Mouse (Mus musculus): ENCODE measurements around the gene Rab11fip4.
A peak's percentile ranks its signal among the peaks of the same experiment; 100 is the strongest.

Gene Rab11fip4

DNA sequence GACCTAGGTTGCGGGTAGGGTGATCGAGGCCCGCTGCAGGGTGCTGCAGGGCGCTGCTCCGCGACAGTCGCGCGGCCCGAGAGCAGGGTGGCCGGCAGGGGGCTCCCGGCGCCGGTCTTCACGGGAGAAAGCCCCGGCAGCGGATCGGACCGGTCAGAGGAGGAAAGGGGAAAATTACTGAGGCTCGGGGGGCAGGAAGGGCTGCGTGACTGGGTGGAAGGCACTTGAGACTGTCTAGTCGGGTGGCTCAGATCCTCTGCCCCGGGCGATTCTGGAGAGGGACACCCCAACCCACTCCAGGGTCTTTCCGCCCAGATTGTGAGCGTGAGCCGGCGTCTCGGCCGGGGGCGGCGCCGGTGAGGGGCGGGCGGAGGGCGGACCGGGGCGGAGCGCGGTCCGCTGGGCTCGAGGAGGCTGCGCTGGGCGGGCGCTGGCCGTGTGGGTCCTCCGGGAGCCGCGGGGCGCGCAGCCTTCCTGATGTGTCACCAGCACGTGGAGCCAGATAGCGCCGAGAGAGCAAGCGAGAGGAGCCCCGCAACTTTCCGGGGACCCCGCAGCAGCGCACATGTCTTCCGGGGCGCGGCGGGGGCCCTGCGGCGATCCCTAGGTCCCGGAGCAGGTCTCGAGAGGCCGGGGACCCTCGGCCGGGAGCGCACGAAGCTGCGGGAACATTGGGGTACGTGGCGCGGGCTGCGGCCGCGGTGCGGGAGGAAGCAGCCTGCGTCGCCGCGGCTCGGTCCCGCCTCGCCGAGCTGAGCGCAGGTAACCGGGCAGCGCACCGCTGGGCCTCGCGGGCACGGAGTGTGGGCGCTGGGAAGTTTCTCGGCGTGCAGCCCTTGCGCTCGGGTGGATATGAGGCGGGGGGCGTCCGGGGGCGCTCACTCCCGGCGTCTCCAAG lies 120.1 kb downstream of the Rab11fip4 start:
- DNase-seq (ENCODE audit: low spot score in 2 of 2): peak; percentile 72 to 86

DNA sequence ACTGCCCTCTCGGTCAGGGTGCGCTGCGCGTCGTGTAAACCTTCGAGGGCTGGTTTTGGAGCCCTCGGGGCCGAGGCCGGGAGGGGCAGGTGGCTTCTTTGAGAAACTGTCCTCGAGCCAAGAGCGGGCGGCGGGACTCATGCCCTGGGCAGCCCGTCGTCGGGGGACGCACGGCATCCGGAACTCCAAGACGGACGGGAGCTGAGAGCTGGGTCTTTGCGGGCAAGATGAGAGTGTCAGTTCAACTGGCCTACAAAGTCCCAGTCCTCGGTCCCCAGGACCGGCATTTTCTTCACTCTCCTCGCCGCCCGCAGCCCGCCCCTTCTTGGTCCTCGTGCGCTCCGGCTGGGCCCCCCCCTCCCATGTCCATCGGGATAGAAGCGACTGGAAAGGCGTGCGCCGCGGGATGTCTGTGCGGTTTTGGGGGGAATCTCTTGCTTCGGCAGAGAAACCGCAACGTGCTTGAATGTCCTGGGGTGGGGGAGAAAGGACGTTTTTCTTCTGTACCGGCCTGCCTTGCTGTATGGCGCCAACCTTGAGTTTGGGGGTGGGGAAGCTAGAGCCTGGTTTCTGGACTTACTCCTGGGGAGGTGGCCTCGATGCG lies 120.9 kb downstream of the Rab11fip4 start:
- no peak for DNase-seq (ENCODE audit: low spot score in 2 of 2)

GRCm38 (mm10) chr11:79713184-79713583 lies 122.2 kb downstream of the Rab11fip4 start:
- no peak for DNase-seq (ENCODE audit: low spot score in 2 of 2)

- DNase-seq (ENCODE audit: low spot score in 2 of 2): no peak
These were observed 122.7 kb downstream of the Rab11fip4 start for GRCm38 (mm10) chr11:79713678-79714077.

DNA sequence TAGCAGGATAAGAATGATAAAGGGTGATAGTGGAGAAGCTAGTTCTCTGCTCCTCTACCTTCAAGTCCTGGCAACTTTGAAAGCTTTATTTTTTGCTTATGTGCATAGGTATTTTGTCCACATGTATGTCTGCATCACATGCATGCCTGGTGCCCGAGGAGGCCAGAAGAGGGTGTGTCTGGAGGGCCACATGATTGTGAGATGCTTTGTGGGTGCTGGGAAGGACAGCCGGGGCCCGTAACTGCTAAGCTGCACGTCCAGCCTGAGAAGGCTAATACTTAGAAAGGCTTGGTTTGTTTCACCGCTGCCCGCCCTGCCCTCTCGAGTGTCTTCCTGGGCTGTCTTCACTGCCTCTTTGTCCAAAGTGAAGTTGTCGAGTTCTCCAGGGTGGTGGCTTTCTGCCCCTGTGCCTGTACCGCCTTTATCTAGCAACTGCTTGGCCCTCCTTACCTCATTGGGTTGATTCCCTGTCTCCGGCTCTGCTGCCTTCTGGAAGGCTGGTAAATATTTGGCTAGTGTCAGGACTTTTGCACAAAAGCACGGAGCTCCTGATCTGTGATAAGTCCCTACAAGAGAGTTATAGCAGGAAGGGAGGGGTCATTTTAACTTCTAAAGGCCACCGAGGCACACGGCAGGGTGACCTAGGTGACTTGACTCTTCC lies 123.2 kb downstream of the Rab11fip4 start:
- DNase-seq (ENCODE audit: low spot score in 2 of 2): no peak

GRCm38 (mm10) chr11:79714743-79715110 lies 123.7 kb downstream of the Rab11fip4 start:
- no peak for DNase-seq (ENCODE audit: low spot score in 2 of 2)

GRCm38 (mm10) chr11:79715316-79715715 lies 124.3 kb downstream of the Rab11fip4 start:
- no peak for DNase-seq (ENCODE audit: low spot score in 2 of 2)

DNA sequence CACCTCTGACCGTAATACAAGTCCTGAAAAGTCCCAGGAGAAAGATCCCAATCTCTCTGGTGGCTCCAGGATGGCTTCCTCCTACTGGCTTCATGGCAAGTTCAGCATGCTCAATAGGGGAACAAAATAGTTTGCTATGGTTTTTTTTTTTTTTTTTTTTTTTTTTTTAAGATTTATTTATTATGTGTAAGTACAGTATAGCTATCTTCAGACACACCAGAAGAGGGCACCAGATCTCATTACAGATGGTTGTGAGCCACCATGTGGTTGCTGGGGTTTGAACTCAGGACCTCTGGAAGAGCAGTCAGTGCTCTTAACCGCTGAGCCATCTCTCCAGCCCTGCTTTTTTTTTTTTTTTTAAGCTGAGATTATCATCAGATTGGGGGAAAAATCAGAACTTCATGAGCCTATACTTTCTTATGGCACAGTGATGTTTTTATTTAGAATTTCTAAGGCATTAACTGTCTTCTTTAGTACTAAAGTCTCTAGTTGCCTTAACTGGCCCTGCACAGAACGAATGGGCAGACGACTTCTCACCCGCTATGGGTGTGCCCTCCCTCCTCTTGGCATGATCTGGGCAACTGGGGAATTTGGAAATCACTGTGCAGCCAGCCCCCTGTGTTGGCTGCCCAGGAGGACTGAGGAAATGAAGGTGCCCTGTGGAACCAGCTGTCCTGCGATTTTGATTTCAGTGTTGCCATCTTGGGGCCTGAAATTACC lies 124.9 kb downstream of the Rab11fip4 start:
- no peak for DNase-seq (ENCODE audit: low spot score in 2 of 2)

DNA sequence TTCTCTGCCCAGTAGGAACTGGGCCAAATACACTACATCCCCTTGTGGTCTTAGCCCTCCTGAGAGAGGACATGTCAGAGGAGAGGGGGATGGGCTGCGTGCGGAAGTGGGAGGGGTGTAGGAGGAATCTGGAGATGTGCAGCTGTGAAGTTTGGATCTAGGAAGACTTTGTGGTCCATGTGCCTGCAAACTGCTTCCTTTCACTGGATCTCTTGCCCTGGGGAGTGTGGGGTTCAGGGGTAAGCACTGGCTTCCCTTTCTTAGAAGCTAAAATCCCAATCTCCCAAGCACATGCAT lies 125.4 kb downstream of the Rab11fip4 start:
- DNase-seq (ENCODE audit: low spot score in 2 of 2): no peak

GRCm38 (mm10) chr11:79717271-79717670 lies 126.3 kb downstream of the Rab11fip4 start:
- DNase-seq (ENCODE audit: low spot score in 2 of 2): no peak

DNA sequence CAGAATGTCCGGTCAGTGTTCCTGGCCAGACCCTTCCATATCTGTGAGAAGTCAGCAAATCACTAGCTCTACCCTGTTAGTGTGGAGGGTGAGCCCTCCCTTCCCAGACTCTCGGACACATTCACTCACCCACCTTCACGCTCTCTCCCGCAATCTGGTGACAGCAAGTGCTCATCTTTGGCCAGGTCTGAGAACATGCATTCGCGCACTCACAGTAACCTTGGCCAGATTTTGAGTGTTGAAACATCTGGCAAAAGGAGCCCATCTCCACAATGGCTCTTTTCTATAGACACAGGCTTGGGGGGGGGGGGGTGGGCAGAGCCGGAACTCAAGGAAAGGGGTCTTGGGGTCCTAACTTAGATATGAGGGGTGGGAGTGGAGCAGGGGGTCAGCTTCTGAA lies 126.8 kb downstream of the Rab11fip4 start:
- DNase-seq (ENCODE audit: low spot score in 2 of 2): no peak

DNA sequence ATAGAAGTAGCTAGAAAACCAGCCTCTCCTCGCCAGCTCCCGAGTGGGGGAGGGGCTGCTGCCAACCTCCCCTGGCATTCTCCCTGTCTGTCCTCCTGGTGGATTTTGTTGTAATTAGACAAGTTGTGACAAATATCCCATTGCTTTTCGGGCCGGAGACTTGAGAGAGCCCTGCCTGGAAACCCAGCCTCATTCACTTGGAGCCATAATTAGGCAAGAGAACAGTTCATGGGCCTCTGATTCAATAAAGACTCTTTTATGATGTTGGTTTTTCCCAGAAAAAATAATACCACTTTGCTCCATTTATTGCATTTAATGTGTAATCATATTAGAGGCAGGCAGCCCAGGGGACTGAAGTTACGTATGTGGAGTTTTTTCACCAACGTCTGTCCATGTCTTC lies 127.2 kb downstream of the Rab11fip4 start:
- no peak for DNase-seq (ENCODE audit: low spot score in 2 of 2)

DNA sequence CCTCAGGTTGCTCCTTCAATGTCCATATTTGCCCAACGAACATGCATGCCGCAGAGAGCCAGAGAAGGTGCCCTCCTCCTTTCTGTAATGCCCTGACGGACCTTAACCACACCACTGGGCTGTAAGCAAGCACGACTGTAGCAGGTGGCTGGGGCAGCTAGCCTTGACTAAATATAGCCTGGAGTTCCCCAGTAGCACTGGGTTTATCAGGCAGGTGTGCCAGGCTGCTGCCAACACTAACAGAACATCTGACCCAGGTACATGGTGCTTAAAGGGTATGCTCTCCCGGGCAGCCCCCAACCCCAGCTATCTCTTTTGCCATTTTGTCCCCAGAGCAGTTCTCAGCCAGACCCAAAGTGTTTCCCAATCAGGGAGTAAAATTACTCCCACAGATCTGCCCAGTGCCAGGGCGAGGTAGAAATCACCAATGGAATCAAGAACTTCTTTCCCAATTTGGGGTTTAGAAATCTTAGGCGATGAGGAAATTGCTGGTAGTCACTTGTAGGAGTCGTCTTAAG lies 127.9 kb downstream of the Rab11fip4 start:
- no peak for DNase-seq (ENCODE audit: low spot score in 2 of 2)

- no peak for DNase-seq (ENCODE audit: low spot score in 2 of 2)
These were observed 129.7 kb downstream of the Rab11fip4 start for GRCm38 (mm10) chr11:79720737-79721136.

DNA sequence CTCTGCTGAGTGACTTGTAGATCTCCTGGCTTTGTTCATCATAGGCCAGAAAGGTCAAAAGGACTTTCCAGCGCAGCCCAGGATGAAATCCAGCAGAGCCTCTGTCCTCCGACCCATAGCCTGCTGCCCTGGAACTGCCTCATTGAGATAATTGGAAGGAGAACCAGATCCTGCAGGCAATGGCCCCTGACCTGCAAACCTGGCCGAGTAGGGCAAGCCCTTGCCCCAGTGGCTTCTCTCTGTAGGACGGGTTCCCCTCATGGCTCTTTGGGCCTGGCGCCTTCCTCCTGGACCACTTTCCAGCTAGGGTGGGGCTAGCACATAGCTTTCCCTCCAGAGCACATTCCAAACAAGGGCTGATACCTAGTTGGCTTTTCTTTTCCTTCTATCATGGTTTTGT lies 131.8 kb downstream of the Rab11fip4 start:
- DNase-seq (ENCODE audit: low spot score in 2 of 2): no peak

DNA sequence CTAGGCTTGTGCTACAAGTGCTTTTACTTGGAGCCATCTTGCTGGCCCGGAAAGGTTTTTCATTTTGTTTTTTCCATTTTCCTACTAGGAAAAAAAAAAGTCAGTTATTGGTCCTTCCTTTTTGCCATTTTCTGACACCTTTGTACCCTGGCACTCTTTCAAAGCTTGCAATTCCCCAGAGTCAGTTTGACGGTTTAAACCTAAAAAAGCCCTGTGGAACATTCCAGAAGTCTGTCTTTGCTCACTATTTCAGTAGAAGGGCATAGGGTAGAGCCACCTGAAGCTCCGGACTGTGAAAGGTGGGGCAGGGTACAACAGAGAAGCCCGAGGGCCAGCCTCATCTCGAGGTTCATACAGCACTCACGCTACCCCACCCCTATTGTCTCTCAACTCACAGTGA lies 134.0 kb downstream of the Rab11fip4 start:
- DNase-seq (ENCODE audit: low spot score in 2 of 2): no peak

GRCm38 (mm10) chr11:79729231-79730047 lies 138.4 kb downstream of the Rab11fip4 start:
- DNase-seq (ENCODE audit: low spot score in 2 of 2): peak; percentile 53 to 76

- no peak for DNase-seq (ENCODE audit: low spot score in 2 of 2)
These were observed 139.4 kb downstream of the Rab11fip4 start for GRCm38 (mm10) chr11:79730462-79730861.

GRCm38 (mm10) chr11:79731476-79731875 lies 140.5 kb downstream of the Rab11fip4 start:
- no peak for DNase-seq (ENCODE audit: low spot score in 2 of 2)

DNA sequence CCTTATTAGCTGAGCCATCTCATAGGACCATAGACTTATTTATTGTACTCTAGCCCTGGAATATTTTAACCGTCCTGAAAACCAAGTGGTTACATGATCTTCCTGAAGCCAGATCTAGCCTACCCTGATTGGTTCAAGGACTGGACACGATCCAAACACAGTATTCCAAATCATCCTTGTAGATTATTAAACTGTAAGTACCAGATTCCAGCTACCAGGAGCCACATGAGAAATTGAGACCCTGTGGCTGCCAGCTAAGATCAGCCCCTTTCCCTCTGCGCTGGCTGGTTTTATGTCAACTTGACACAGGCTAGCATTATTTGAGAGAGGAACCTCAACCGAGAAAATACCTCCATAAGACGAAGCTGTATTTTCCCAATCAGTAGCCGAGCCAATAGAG lies 142.0 kb downstream of the Rab11fip4 start:
- DNase-seq (ENCODE audit: low spot score in 2 of 2): no peak
